Mouse (Mus musculus): Measurements from ENCODE around the gene Zfp385b.
A peak's percentile ranks its signal among the peaks of the same experiment; 100 is the strongest.

Zfp385b gene

DNA sequence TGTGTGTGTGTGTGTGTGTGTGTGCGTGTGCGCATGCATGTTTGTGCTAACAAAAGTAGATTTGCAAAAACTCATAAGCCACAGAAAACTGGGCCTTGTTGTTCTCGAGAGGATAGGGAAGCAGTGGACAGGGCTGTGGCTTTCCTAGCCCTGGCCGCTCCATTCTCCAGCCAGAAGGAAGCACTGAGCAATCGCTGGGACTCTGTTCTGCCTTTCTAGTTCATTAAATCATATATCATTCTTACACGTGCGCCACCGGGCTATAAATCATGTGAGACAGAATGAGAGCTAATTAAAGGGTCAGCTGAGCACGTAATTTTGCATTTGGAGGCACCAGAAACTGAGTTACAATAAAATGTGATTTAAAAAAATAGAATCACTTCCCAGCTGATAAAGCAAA lies 29.1 kb downstream of the Zfp385b start:
- DNase-seq (ENCODE audit: low read depth, low spot score): no peak

DNA sequence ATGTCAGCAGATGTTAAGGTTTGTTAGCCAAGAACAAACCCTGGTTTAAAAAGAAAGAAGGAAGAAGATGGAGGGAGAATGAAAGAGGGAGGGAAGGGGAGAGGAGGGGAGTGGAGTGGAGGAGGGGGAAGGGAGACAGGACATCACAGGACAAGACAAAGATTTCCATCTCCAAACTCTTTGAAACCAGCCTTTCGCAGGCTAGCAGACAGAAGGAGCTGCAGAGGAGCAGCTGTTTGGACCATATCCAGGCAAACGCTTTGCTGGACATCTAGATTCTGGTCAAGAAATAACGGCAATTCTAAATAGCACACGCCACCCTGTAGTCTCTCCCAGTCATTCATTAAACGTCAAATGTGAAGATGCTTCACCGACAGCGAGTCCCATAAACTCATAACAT lies 38.0 kb downstream of the Zfp385b start:
- no peak for DNase-seq (ENCODE audit: low read depth, low spot score)

DNA sequence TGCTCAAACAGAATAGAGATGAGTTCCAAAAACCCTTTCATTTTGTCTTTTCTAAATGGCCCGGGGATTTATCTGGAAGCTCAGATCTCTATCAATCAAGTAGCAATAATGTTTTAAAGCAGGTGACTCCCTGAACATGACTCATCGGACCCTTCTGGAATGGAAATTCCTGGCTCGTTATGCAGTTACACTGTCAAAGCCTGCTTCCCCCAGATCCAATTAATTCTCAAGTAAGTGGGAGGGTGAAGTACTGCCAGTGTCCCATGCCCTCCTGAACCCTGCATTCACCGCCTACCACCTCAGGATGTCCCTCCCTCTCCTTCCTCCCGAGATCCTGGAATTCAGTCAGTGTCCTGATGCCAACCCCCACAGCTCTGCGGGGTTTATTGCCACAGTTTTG lies 41.7 kb downstream of the Zfp385b start:
- no peak for DNase-seq (ENCODE audit: low read depth, low spot score)

DNA sequence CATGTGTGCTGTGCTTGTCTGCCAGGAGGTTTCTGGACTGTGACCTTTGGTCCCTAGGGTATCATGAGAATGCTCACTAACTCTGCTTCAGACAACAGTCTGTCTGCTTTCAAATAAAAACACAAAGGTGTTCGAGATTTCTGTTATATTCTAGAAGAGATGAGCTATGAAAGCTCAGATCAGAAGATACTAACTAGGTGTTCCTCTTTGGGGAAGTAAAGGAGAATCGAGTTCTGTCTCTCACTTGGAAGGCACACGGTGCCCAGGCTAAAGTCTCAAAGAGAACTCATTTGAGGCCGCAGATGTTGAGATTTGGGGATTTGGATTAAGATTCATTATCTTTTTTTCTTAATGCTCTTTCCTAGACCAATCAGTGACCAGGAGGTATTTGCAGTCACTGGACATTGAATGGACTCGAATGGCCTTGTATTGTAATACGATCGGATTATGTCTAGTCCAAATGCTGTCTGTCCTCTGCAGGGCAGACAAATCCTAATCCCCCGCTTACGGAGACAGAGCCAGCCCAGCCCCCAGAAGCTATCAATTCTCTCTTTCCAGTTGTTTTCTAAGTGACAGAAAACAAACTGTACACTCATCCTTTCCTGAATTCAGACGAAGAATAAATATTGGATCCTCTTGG lies 42.3 kb downstream of the Zfp385b start:
- DNase-seq (ENCODE audit: low read depth, low spot score): no peak

DNA sequence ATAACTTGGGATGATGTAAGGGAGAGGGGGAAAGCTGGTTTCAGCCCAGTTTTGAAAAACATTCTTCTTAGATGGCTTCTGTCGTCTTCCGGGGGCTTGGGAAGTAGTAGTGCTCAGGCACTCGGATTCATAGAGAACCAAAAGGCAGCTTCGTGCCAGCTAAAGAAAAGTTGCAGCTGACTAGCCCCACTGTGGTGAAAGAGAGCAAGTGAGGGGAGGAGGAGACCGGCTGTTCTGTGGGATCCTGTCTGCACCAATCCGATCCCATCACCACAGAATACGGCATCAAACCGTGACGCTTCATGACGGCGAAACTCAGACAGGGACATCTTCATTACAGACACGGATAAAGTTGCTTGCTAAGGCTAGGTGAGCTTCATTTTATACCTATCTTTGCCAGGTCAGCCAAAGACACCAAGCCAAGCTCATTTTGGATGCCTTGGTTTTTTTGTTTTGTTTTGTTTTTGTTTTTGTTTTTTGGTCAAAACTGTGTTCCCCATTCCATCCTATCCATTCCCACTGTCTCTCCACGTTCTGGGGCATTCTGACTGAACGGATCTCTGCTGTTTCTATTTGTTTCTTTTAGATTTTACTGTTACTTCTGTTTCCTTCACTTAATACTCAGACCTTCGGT lies 44.1 kb downstream of the Zfp385b start:
- no peak for DNase-seq (ENCODE audit: low read depth, low spot score)

DNA sequence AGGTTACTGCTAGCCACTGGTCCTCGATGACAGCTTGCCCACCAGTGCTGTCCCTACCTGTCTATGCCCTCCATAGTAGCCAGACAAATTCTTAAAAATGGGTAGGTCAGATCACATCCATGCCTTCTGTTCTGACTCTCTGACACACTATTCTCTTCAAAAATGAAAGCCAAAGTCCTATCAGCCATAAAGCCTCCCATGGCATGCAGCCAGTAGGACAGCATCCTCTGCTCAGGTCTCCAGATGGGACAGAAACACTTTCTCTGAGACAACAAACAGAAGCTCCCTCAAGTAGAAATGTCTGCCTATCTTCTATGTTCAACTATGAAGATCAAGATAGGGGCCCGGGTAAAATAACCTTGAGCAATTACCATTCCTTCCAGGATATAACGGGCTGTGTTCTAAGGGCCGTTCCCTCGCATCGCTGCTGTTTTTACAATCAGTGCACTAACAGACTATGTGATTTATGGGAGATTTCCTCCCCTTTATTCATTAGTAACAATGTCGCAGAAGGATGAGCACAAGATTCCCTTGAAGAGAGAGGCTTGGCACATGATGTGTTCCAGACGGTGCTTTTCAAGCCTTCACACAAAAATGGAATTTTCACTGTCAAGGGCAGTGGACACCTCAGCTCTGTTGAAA lies 49.3 kb downstream of the Zfp385b start:
- no peak for DNase-seq (ENCODE audit: low read depth, low spot score)

DNA sequence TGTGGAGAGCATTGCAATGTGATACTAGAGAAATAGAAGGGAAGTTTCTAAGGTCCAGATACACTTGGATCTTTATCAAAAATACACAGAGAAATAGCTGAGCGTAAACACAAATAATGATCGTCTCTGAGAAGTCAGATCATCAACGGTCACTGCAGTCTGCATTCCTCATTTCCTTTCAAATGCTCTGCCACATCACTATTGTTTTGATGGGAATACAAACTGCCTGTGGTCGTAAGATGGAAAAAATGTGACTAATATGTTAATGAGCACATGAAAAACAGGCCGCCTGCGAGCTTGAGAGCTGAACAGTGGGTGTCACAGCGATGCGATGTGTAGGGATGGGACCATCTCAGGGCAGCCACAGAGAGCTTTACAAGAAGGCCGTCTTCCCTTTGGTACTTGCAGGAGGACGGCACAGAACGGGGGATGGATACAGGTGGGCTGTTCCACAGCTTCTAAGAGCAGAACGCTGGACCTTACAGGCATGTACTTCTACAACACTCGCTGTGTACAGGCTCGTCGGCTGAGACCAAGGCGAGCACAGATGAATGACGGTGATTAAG lies 51.0 kb downstream of the Zfp385b start:
- DNase-seq (ENCODE audit: low read depth, low spot score): no peak

DNA sequence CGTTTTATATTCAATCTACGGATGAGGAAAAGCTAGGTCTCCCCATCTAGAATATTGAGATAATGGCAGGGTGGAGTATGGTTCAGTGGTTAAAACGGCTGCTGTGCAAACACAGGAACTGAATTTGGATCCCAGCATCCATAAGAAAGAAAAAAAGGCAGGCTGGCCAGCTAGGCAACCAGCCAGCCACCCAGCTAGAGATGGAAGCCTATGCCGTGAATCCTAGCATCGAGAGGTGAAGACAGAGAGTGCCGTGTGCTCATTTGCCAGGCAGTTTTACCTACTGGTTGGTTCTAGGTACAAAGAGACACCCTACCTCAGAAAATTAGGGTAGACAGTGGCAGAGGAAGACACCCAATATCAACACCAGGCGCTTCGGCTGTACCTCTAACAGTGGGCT lies 57.5 kb downstream of the Zfp385b start:
- DNase-seq (ENCODE audit: low read depth, low spot score): no peak

DNA sequence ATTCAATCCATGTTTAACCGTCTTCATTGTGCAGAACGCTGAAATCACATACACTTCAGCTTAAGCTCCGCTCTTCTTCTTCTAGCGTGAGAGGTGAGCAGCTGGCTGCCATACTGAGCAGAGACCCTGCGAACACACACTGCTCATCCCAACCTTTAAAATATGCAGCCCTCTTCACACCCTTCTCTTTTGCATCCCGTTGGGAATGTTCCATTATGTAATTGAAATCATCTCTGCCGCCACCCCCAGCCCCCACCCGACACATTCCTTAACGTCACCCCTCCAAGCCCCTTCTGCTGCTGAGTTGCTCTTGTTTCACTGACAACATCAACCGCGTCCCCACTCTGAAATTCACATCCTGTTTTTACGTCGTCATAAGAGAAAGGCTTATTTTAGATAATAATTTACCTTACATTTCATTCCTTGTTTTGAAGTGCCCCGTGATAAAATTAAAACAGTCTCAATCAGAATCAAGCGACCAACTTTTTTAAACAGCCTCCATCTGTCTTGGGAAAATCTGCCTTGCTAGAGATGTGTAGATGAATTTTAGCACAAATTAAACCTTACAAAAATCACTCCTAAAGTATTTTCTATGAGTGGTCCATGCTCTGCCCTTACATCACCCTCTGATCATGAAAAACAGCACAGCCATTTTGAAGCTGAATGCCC lies 60.9 kb downstream of the Zfp385b start:
- DNase-seq (ENCODE audit: low read depth, low spot score): no peak

DNA sequence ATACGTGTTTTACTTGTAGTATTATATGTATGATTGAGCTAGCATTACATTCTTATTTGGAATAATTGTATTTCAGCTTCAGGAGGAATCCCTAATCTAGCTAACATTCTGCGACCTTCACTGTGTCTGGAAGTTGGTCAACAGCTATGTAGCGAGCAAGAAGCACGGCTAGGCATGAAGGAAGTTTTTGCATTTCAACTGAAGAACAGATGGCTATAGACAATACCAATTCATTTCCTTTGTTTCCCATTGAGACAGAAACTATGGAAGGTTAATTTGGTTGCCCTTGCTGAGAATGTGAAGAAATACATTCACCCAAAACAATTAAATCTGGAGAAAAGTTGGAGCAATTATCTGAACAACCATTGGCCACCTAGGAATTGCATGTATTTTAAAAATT lies 66.9 kb downstream of the Zfp385b start:
- no peak for DNase-seq (ENCODE audit: low read depth, low spot score)

DNA sequence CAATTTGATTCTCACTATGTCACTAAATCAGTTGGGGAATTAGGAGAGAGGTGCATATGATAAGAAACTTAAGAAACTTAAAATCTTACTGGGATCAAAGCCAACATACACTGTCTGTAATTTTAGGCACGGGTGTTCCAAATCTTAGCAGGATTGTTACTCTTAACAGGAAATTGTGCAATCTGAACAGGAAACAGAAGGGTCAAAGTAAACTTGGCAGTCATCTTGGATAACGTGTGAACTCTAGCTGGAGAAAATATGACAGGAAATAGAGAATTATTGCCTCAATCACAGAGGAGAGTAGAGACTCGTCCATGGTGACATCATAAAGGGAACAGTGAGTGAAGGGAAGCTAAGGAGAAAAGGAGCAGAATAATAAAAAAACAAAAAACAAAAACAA lies 69.8 kb downstream of the Zfp385b start:
- DNase-seq (ENCODE audit: low read depth, low spot score): no peak

DNA sequence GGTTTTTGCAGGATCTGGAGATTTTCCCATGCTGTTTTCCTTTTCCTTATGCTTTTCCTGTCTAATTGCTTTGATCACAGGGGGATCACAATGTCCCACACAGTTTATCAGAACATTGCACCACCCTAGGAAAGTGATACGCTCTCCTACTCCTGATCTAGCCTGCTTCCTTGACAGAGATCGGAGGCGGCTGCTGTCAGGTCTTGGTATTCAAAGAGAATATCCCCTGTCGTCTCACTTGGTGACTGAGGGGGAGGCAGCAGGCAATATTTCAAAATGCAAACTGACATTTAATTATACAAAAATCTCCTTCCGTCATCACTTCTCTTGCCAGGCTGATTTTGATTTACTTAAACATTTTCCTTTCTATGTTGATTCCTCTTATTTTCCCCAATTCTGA lies 73.0 kb downstream of the Zfp385b start:
- DNase-seq (ENCODE audit: low read depth, low spot score): no peak

DNA sequence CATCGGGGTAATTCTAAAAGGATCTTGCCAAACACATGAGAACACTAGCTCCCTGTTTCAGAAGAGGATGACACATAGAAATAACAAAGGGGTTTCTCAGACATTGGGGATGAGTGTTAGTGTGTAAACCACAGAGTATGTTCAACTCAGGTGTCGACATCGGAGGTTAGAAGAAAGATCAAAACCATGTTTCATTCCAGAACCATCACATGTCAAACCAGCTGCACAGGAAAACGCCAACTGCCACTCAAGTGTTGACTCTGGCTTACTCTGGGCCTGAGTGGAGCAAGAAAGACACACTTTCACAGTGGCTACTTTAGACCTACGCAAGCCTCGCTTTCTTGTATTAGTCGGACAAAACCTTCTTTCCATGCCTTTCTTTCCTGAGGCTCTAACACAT lies 74.2 kb downstream of the Zfp385b start:
- DNase-seq (ENCODE audit: low read depth, low spot score): no peak

DNA sequence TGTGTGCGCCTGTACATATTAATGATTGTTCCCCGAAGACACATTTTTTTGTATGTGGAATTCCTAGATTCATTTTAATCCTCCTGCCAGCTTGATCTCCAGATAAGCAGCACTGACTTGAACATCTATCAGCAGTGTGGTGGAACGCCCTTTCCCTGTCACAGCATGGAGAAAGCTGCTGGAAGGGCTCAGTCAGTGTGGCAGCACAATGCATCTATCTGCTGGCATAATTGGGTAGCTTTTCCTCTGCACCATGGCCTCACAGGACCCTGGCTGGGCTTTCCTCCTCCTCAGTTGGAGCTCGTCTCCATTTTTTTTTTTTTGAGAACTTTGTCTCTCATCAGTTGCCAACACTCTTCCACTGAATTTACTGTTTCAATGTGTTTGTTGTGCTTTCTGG lies 77.1 kb downstream of the Zfp385b start:
- no peak for DNase-seq (ENCODE audit: low read depth, low spot score)

DNA sequence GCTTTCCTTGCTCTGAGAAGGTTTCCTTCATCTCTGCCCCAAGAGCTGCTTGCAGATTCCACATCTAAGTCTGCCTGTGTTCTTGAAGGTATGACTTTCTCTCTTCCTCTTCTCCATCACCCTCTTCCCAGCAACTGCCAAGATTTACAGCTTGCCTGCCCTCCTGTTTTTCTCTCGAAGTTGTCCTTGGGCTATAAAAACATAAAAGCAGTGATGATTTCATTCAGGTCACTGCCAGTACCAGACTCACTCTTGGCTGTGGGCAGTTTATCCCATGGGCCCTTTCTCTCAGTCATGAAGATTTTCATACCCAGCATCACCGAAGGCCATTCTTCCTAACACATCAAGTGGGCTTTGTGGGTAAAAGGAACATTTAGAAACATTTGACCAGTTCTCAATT lies 89.2 kb downstream of the Zfp385b start:
- no peak for DNase-seq (ENCODE audit: low read depth, low spot score)

DNA sequence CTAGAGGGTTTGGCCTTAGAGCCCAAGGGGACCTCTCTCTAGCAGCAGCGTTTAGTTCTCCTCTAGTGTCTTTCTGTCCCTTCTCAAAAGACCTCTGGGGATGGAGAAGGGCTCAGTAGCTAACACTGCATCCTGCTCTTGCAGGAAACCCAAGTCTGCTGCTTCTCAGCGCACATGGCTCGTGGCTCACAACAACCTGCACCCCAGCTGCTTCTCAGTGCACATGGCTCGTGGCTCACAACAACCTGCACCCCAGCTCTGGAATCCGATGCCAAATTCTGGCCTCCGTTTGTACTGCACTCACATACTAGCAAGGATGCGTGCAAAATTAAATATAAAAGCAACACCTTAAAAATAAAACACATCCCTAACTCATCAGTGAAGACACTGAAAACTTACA lies 92.6 kb downstream of the Zfp385b start:
- no peak for DNase-seq (ENCODE audit: low read depth, low spot score)

DNA sequence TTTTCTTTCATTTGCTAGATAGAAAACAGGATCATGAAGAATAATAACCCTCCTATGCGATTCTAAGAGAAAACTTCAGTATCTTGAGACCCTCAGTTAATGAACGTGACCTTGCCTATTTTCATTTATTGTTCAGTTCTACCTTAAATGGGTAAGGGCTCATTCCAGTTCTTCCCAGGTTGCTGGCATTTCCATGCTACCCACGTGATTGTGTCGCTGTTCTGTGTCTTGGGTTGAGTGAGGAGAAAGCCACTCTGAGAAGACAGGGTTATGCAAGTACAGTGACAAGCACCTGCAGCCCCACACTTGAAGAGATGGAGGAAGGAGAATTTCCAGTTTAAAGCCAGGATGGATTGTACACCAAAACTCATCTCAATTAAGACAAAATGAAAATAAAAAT lies 98.6 kb downstream of the Zfp385b start:
- DNase-seq (ENCODE audit: low read depth, low spot score): no peak

DNA sequence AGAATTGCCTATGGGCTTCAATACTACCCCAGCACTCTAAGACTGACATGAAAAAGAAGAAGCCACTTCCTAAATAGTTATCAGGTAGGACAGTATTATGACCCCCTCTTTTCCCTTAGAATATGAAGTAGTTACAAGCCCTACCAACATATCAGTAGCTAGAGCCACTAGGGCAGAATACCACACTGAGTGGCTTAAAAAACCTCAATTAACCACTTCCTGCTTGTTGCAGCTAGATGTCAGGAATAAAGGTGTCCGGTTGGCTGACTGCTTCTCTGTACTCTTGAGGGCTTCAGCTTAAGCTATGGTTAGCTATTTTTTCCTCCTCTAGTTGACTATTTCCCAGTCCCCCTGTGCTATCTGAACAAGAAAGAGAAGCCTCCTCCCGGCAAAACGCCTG lies 103.1 kb downstream of the Zfp385b start:
- DNase-seq (ENCODE audit: low read depth, low spot score): no peak

DNA sequence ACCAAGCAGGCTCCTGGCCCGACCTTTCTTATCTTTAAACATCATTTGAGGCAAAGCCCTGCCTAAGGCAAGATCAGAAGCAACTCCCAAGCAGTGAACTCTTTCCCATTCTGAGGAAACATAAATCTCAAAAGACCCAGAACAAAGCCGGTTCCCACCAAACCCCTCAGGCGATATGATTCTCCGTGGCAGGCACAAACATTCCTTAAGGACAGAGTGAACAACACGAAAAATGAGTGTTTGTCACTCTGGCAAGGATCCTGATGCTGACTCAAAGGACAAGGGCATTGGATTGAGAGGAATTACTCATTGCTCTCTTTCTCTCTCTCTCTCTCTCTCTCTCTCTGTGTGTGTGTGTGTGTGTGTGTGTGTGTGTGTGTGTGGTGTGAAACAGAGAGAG lies 105.6 kb downstream of the Zfp385b start:
- DNase-seq (ENCODE audit: low read depth, low spot score): no peak

DNA sequence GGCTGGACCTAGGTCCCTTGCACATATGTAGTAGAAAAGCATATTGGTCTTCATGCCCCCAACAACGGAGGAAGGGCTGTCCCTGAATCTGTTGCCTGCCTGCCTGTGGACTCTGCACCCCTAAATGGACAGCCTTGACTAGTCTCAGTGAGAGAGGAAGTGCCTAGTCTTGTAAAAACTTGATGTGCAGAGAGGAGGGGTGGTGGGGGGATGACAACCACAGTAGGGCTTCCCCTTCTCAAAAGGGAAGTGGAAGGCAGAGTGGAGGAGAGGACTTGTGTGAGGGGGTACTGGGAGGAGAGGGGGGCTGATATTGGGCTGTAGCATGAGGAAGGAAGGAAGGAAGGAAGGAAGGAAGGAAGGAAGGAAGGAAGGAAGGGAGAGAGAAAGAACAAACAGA lies 107.7 kb downstream of the Zfp385b start:
- no peak for DNase-seq (ENCODE audit: low read depth, low spot score)

DNA sequence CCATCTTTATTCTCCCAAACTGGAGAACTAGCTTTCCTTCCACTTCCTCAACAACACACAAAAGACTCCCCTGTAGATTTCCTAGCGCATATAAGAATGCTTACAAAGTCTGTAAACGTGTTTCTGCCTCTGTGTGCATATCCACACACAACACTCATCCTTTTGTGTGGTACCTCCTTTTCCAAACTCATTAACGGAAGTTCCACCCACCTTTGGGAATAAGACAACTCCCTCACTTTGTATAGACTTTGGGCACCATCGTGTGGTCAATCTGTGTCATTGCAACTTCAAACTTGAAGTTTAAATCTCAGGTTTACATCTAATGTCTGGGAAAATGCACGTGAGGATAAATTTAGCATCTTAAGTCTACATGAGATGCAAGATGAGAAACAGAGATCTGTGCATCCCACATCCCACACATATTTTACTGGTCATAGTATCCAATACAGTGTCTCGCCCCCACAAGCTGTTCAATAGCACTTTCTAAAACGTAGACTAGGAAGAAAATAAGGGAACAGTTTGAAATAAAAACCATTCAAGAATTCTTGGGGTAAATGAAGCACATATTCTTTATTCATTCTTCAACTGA lies 110.1 kb downstream of the Zfp385b start:
- peak; percentile 3 for DNase-seq (ENCODE audit: low read depth, low spot score)

DNA sequence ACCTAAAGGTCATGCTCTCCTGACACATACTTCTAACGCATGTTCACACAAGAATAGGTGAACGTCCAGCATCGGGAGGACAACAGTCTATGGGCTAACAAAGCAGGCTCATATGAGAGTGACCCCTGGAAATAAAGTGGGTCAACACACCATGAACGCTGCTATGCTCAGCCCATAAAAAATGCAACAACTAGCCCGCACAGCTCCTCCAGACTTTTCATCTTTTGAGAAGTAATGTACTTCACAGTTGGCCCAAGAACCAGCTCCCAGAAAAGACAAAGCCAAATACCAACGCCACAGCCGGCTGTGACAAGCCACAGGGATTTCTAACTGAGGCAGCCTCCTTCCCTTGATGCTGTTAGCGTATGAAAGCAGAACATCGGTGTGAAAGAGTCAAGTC lies 112.3 kb downstream of the Zfp385b start:
- DNase-seq (ENCODE audit: low read depth, low spot score): no peak

Data from A20 (cell line).